Mouse (Mus musculus) cerebral cortex, adult 2 months (tissue): ENCODE results near the gene Myh7.

ENCODE experiments used
- WGBS: fragments of 180-500 bp; shearing (Covaris S2); methylation state at CpG from one replicate; pipeline ENCODE4 v1.1.7; 2018; 5-methylcytosine and 5-hydroxymethylcytosine counted together

Gene Myh7

DNA sequence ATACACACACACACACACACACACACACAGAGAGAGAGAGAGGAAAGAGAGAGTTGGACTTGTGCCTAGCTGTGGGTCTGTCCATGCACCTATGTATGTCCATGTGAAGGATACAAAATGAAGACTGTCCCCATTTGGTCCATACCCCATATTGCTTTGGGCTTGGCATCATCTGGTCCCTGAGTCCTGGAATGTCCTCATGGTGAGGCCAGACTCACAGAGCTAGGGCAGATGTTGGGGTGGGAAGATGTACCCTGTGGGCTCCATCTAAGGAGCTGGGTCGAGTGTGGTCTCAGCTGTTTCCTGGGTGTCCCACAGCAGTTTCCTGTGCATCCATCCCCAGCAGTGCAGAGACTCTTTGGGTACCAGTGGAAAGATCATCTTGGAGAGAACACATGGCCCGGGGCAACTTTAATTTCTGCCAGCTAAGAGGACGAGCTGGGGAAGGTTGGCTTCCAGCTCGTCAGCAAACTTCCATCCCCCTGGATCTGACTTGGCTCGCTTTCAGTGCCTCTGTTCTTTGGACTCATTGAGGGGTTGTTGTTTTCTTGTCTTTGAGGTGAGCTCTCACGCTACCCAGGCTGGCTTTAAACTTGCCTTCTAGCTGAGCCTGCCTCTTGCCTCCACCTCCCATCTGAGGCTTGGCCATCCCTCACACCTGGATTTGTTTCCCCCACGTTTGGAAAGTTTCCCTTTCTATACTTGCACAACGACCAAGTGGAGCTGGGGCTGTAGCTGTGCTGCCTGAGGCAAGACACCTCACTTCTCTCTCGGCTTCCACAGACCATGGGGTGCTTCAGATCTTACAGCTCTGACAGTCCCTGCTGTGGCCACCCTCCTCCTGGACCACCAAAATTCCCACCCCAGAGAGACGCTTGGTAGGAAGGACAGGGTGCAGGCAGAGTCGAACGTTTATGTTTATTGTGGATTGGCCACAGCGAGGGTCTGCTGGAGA lies 53.1 kb downstream of the Myh7 start:
- WGBS, result 67% methylated on average over 13 of the region's 13 CpGs

DNA sequence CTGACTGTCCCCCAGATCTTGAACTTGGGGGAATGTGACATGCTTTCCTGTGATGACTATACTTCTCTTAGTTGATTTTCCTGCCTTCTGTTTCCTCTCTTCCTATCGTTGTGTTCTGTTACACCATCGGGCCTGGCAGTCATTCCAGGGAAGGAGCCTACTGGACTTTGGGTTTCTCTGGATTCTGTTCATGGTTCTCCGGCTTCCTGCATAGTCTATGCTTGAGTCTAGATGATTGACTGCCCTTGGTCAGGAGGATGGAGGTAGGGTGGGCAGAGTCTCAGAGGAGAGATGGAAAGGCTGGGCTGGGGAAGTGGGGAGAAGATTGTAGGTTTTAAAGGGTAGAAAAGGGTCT lies 54.3 kb downstream of the Myh7 start:
- 71% methylated on average over 3 of the region's 3 CpGs for WGBS

DNA sequence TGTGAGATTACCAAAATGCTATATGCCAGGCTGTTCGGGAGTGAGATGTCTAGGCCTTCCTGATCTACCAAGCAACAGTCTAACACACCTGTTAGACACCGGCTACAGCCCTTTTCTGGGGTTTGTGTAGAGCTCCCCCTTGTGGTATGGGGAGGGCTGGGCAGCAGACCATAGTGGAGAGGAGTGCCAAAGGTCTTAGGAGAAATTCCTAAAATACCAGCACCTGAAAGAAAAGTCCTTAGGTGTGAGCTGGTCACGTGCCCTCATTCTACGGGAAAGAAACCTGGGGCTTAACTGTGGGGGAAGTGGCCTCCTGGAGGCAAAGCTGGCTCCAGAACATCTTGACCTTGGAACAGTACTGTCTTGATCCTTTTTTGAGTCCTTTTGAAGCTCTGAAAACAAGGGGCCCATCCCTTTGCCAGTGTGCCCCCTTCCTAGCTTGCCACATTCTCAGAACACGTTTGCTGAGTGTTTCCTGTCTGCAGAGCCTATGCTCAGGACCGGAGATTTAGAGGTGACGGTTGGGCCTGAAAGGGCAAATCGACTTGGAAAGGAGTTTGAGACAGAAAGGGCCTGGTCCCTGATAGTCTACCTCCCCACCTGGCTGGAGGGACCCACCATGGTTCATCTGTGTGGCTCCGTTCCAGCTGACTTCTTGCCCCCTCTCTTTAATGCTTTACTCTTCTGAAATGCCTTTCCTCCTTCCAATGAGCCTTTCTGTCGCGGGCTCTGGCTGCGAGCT lies 54.8 kb downstream of the Myh7 start:
- 69% methylated on average over 12 of the region's 12 CpGs for WGBS

DNA sequence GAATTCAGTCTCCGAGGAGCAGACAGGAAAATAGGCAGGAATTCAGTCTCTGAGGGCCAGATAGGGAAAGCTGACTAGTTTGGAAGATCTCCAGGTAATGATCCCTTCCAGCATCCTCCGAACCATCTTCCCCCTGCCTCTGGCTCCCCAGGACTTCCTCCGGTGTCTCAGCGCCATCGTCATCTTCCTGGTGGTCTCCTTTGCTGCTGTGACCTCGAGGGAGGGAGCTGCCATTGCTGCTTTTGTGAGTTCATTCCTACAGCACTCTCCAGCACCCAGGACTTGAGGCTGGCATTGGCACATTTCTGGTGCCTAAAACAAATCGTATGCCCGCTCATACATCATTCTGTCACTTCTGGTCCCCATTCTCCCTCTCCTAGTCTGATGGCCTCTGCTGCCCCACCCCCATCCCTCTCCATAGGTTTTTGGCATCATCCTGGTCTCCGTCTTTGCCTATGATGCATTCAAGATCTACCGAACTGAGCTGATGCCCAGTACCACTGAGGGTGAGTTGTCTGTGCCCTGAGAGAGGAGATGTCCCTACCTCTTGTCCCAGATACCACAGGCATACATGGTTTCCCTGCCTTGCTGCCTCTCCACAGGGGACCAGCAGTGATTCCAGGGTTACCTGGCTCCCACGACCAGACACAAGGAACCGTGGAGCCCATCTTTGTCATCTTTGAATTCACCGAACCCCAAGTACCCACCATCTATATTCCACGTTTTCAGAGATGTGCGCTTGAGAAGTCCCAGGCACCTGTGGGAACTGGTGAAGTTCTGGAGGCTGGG lies 55.8 kb downstream of the Myh7 start:
- 80% methylated on average over 15 of the region's 15 CpGs for WGBS

- 80% methylated on average over 16 of the region's 16 CpGs for WGBS
Observed at GRCm38 (mm10) chr14:54937361-54938182, 56.9 kb downstream of the Myh7 start.

GRCm38 (mm10) chr14:54936831-54937160 lies 57.6 kb downstream of the Myh7 start:
- WGBS, result 48% methylated on average over 6 of the region's 6 CpGs

DNA sequence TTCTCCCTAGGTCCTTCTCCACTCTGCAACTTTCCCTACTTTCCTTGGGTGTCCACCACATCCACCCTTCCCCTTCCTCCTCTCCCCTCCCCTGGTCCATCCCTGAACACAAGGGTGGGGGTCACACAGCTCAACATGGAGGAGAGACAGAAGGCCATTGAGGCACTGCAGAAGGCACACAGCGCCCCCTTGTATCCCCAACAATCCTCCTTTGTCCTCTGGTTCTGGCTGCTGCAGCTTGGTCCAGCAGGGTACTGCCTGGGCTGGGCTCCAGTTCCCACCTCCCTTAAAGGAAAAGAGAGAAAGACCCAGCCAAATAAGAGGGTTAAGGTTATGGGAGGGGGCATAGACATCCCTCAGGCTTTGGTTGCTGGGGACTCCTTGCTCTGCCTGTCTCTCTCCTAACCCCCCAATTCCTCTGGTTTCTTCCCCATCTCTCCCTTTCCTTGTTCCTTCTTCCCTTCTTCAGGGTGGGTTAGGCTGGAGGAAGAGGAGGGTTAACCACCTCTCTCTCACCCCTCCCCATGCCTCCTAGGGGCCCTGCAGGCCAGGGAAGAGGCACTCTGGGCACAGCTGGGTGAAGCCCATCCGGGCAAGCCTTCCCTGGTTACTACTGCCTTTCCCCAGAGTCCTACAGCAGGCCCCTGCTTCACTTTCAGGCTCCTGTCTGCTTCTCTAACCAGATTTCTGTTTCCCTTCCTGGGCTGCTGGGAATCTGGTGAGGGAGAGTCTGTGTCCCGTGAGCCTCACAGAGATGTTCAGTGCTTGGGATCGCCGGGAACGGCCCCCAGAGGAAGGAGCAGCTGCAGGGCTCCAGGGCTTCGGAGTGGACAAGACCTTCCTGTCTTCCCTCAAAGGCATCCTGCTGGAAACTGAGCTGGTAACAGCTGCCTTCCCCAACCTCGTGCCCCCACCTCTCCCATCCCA lies 58.3 kb downstream of the Myh7 start, which contains the start of gene Cmtm5:
Gene Cmtm5 (plus strand): TSS at position 358 of the 927 bp plus-strand sequence.
- WGBS, result 55% methylated on average over 8 of the region's 8 CpGs

- WGBS, result 55% methylated on average over 6 of the region's 6 CpGs
Observed at GRCm38 (mm10) chr14:54932645-54933150, 61.7 kb downstream of the Myh7 start, which contains the start of gene Il25. Il25 (plus strand) TSS chr14:54932695.

DNA sequence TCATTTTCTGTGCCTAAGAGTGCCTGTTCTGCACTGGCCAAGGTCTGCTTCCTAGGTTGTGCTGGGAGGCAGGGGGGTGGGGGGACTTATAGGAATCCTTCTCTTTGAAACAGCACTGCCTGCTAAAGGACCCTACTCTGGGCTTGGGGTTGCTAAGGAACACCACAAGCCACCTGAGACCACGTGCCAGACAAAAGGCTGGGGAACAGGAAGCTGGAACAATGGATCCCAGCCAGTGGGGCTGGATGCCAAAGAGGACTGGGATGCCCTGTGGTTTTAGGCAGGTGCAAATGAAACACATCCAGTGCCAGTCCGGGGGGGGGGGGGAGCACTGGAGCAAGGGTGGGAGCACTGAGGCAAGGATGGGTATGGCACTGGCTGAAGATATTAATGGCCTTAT lies 64.0 kb downstream of the Myh7 start:
- 17% methylated on average over 2 of the region's 2 CpGs for WGBS

- WGBS, result 54% methylated on average over 5 of the region's 5 CpGs
Observed at GRCm38 (mm10) chr14:54929801-54930200, 64.6 kb downstream of the Myh7 start.

DNA sequence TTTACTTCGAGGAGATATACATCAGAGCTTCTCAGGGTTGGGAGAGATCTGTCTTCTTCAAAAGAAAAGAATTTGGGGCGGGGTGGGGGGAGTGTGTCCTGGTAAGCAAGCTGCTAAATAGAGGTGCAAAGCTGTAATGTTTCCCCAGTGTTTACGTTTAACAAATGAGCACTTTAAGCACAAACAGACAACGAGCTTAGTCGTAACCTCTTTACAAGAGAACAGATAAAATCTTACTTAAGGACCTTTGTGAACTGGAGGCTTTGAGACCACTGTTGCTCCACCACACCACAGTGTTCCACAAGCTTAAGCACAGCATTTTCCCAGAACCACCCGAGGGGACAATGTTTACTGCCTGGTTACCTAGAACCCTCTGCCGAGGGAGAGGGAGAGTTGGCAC lies 67.1 kb downstream of the Myh7 start:
- WGBS, result 60% methylated on average over 7 of the region's 7 CpGs

GRCm38 (mm10) chr14:54926401-54927158 lies 67.8 kb downstream of the Myh7 start:
- 4% methylated on average over 54 of the region's 58 CpGs for WGBS

GRCm38 (mm10) chr14:54925349-54926342 lies 68.8 kb downstream of the Myh7 start, which contains the start of gene Efs:
Efs (minus strand) TSS chr14:54926126.
- WGBS, result 12% methylated on average over 57 of the region's 57 CpGs

DNA sequence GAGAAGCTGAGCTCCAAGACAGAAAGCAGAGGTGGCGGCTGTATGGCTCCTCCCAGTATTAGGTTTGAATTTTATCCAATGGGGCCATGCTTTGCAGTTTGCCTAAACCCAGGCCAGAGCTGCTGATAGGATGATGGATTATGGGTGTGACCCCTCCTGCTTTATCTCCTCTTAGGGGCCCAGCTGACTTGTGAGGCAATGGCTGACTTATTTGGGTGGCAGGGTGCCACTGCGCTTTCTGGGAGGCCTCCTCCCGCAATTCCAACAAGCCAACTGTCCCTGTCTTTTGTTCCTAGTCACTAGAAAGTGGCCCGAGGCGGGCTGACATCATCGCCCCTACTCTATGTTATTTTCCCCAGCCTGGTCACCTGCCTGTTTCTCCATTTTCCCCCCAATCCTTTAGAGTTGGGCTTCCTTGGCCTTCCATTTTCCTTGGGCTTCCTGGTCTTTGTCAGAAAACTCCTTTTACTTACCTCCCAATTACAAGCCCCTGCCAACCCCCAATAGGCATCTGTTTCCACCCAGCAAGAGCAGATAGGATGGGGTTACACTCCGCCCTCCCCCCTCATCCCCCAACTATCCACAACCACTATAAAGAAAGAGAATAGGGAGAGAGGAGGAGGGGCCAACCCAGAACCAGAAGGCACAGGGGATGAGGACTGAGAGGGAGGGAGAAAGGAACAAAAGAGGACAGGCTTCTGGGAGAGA lies 69.6 kb downstream of the Myh7 start:
- WGBS, result 75% methylated on average over 7 of the region's 7 CpGs
